Mouse (Mus musculus): ENCODE results near the gene Sox9.

Gene Sox9

DNA sequence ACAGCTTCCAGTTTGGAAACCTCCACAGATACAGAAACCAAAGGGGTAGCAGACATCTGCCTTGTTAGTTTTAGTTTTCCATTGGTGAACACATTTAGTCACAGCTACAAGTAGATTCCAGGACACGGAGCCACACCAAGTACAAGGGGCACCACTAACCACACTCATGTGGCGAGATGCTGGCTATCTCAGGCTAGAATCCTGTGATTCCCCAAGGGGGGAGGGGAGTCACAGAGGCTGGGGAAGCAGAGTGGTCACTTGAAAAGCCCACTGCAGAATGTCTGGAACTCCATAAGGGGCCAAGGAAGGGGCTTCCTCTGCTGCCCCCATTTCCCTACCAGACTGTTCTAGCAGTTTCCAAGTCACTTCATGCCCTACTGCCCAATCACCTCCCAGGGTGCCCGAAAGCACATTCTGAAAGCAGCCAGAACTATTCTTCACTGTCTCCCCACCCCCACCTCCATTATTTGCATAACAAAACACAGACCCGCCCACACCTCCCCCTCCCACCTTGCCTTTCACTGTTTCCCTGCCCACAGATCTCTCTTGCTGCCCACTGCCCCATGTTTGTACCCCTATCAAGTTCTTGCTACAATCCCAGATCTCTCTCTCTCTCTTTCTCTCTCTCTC is 19.3 kb downstream of the Sox9 start:
- DNase-seq = no peak

- no peak for DNase-seq
These were observed 25.9 kb downstream of the Sox9 start for GRCm38 (mm10) chr11:112807838-112808506.

DNA sequence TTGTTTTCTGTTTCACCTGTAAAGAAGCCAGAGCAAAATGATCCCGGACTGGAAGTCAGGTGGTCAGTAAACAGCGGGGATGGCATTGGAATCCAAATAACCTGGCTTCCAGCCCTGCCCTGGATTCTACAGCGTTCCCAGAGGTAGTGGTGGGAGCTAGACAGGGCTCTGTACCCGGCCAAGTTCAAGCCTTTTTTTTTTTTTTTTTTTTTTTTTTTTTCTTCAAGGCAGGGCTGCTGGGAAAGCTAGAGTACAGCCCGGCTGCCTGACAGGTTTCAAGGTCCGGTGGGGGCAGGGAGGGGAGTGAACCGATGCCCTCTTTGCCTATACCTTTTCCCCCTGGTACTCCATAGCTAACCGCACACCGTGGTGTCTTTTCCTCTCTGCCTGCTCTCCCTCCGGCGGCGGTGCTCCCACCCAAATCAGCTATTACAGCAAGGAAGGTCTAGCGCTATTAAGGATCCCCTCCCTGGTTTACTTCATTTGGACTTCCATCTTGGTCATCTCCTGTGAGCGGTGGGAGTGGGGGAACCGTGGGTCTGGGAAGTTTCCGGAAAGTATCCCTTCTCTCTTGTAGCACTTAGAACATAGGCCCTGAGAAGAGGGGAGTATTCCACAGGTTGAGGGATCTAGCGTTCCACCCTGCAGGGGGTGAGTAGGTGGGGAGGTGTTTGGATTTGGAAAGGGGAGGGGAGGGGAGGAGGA is 28.6 kb downstream of the Sox9 start:
- DNase-seq = no peak

DNA sequence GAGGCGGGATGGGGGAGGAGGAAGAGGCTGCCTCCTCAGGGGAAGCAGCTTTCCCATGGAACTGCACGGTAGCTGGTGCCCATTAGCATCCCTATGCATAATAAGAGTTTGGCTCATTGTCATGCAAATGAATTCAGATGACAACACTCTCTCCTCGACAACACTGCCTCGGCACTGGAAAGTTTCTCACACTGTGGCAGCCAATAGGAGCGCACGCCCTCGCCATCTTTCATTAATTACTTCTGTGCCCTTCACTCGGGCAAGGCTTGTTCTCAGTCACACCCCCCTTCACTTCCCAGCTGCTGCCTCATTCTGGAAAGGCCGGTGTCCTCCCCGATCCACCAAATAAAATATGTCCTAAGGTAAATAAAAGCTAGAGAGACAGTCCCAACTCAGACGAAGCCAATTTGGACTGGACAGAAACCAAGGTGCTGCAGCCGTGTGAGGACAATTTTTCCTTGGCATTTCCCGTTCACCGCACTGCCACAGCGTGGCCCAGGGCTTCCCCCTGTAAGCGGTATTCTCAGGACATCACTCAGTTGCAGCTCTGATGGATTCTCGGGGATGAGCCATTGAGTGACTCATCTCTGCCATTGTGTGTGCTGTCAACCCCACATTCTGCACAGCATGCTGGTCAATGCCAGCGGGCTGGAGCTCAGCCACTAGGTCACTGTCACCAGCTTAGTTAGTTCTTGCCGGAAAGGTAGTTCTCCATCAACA is 29.3 kb downstream of the Sox9 start:
- DNase-seq = no peak

GRCm38 (mm10) chr11:112817829-112818650 is 36.0 kb downstream of the Sox9 start:
- DNase-seq = no peak

DNA sequence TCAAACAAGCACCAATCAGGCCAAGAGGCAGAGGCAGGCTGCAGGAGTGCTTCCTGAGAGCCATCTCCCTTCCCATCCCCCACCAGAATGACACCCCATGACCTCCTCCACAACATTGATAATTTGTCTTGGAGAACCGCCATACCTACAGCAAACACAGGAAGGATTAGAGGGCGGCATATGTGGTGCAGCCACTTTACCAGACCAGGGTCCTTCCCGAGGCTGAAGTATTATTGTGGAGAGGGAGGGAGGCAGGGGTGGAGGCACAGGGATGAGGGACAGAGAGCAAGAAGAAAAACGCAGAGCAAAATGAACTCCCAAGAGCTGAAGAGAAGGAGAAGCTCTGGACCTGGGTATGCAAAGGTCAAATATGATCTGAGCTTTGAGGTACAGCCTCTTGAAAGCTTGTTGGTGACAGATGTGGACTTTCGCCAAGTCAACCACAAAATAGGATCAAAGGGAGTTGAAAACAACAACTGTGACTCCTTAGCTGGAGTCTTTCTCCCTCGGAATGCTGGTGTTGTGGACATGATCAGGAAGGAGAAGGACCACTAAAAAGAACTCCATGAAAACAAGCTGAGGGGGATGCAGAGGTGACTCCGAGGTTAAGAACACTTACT is 36.7 kb downstream of the Sox9 start:
- no peak for DNase-seq

GRCm38 (mm10) chr11:112821536-112821935 is 39.5 kb downstream of the Sox9 start:
- no peak for DNase-seq

DNA sequence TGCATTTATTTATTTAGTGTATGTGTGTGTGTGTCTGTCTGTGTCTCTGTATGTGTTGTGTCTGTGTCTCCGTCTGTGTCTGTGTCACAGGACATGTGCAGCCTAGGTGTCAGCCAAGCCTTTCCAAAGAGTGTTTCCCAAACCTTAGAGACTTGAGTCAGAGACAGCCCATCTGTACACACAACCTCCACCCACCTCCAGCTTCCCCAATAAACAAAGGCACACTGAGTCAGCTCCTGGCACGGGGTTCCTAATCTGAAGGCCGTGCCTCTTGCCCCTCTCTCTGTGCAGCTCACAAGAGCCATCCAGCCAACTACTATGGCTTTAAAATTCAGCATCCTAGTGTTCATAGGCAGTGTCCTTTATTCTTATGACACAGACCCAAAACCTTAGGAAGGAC is 42.1 kb downstream of the Sox9 start:
- no peak for DNase-seq

- DNase-seq = no peak
These were observed 44.4 kb downstream of the Sox9 start for GRCm38 (mm10) chr11:112826193-112827043.

GRCm38 (mm10) chr11:112827044-112827347 is 45.0 kb downstream of the Sox9 start:
- DNase-seq = no peak

- DNase-seq = no peak
These were observed 46.7 kb downstream of the Sox9 start for GRCm38 (mm10) chr11:112828553-112829287.

DNA sequence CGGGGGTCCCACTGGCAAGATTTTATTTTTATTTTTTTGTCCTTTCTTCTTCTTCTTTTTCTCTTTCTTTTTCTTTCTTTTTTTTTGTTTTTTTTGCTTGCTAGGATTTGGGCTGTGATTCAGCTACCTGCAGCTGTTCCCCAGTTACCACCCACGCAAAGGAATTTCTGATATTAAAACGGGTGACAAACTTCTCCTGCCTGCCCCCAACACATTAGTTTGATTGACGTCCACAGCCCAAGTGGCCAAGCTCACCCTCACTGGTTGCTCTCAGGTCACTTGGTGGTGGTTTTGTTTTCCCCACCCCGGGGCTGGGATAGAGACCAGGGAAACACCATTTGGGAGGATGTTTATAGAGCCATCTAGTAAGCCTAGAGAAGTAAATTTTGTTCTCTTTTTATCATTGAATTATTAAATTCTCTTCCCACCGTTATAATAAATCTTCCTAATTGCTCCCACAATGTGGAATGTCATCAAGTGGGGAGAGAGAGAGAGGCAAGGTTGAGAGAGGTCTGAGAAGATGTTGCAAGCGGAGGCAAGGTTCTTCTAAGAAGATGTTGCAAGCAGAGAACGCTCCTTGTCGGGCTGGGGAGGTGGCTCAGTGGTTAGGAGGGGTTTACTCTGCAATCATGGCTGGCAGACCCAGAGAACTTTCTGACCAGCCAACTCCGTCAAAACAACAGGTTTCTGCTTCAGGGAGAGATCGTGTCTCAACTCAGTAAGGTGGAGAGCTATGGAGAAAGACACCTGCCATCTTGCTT is 52.4 kb downstream of the Sox9 start:
- no peak for DNase-seq

DNA sequence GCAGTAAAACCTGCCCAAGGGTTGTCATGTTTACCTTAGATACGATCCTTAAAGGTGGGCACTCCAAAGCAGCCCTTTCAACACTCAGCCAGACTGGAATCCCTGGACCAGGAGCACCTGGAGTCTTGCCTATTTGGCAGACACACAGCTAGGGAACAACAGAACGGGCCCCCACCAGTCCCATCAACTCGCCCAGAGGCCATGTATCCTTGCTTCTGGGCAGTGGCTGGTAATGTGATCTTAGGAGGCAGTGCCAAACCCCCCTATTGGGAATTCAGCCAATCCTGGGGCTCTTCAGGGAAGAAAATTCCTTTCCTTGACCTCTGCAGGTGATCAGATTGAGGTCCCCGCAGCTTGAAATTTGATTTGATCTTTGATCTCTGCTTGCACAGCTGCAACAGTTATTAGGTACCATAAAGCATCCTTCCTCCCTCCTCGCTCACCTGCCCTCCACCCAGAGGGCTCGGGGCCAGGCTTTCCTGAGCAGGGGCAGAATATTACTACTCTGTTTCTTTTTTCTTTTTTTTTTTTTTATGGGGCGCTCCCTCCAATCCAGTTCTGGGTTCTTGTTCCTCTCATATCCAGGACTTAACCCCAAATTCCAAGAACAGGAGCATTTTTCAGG is 53.6 kb downstream of the Sox9 start:
- DNase-seq = no peak

Data from thymus, postnatal 14 days (tissue).